Mouse (Mus musculus): Measurements from ENCODE around the gene Olfr472. TPM values are rescaled to one million over a fixed set of nuclear protein-coding genes. Genes with fewer than 3 reads are reported as not detected.
"Not testable (repeated sequence)": the region's sequence is repeated elsewhere in the genome, so short reads cannot be mapped to it uniquely, and the experiment has no call there.

Olfr472 gene
- not detected in 2 replicates for polyA plus RNA-seq (2012; ENCODE audit: insufficient read depth, insufficient read length, missing spikeins)

- no peak within 1 kb of the TSS for H3K27ac ChIP-seq (replicated peaks; ENCODE audit: low read depth, low read length)
- no peaks in the 10 kb centered on the region for H3K4me1 ChIP-seq (ENCODE audit: control insufficient read depth, insufficient read depth, insufficient read length, low read length)
- H3K4me3 ChIP-seq (ENCODE audit: insufficient read depth, low read depth, low read length), result no peak within 1 kb of the TSS
Observed at GRCm38 (mm10) chr7:107897602-107898001, at the start of gene Olfr472. TSS of gene Olfr472 (plus strand) at chr7:107897902.

GRCm38 (mm10) chr7:107930146-107930545 lies 32.4 kb downstream of the Olfr472 start, which contains the start of gene Olfr473:
TSS of gene Olfr473 (plus strand) at chr7:107930446.
- no peaks in the 10 kb centered on the region for H3K4me1 ChIP-seq (ENCODE audit: control insufficient read depth, insufficient read depth, insufficient read length, low read length)
- H3K27ac ChIP-seq (replicated peaks; ENCODE audit: low read depth, low read length), result no peak within 1 kb of the TSS

DNA sequence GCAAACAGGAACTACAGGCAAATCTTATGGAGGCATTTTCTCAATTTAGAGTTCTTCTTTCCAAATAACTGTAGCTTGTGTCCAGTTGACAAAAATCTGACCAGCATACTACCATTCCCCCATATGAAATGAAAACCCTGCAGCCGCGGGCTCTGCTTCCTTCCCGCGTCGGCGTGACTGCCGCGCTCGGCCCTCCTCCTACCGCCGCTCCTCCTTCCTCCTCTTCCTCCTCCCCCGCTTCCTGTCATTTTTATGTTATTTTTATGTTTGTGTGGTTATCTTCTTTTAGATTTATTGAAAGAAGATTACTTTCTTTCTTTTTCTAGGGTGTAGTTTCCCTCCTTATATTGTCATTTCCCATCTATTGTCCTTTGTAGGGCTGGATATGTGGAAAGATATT lies 54.8 kb downstream of the Olfr472 start:
- not testable (repeated sequence) for H3K27ac ChIP-seq (replicated peaks; ENCODE audit: low read depth, low read length); H3K4me3 ChIP-seq (ENCODE audit: insufficient read depth, low read depth, low read length); H3K4me1 ChIP-seq (ENCODE audit: control insufficient read depth, insufficient read depth, insufficient read length, low read length)

More at GRCm38 (mm10) chr7:107930146-107930545, 32.4 kb downstream of the Olfr472 start, which contains the start of gene Olfr473:
- no peak within 1 kb of the TSS for H3K4me3 ChIP-seq (ENCODE audit: insufficient read depth, low read depth, low read length)

DNA sequence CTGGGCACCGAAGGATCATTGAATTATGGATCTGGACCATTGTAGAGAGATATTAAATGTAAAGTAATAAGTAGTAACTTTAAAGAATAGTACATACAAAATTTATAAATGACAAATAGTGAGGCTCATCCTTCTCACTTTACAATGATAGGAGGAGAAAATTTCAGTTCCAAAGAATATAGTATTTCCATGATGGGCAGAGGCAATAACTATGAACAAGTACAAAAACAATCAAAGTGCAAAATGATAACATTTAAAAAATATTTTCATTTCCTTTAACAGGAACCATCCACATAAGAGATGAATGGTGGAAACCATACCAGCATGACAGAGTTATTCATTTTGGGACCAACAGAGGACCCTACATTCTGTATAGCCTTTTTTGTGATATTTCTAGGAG lies 56.6 kb downstream of the Olfr472 start, which contains the start of gene Olfr474:
Olfr474 (plus strand) TSS at position 301 of the 400 bp plus-strand sequence.
- no peaks in the 10 kb centered on the region for H3K4me1 ChIP-seq (ENCODE audit: control insufficient read depth, insufficient read depth, insufficient read length, low read length)
- H3K27ac ChIP-seq (replicated peaks; ENCODE audit: low read depth, low read length), result no peak within 1 kb of the TSS
- H3K4me3 ChIP-seq (ENCODE audit: insufficient read depth, low read depth, low read length), result no peak within 1 kb of the TSS

Other genes starting within 250 kb of the Olfr472 start
- not detected in 2 replicates for gene Cyb5r2, start 139.9 kb upstream of the Olfr472 start, polyA plus RNA-seq (2012; ENCODE audit: insufficient read depth, insufficient read length, missing spikeins)
- not detected in 2 replicates for gene Ovch2, start 96.7 kb upstream of the Olfr472 start, polyA plus RNA-seq (2012; ENCODE audit: insufficient read depth, insufficient read length, missing spikeins)
- gene Olfr467, start 85.6 kb upstream of the Olfr472 start, polyA plus RNA-seq (2012; ENCODE audit: insufficient read depth, insufficient read length, missing spikeins), result not detected in 2 replicates
- gene Olfr469, start 72.4 kb upstream of the Olfr472 start, polyA plus RNA-seq (2012; ENCODE audit: insufficient read depth, insufficient read length, missing spikeins), result not detected in 2 replicates
- gene Olfr470, start 50.4 kb upstream of the Olfr472 start, polyA plus RNA-seq (2012; ENCODE audit: insufficient read depth, insufficient read length, missing spikeins), result not detected in 2 replicates
- not detected in 2 replicates for gene Olfr473, start 32.5 kb downstream of the Olfr472 start, polyA plus RNA-seq (2012; ENCODE audit: insufficient read depth, insufficient read length, missing spikeins)
- not detected in 2 replicates for gene Olfr474, start 56.7 kb downstream of the Olfr472 start, polyA plus RNA-seq (2012; ENCODE audit: insufficient read depth, insufficient read length, missing spikeins)
- not detected in 2 replicates for gene Olfr476, start 66.9 kb downstream of the Olfr472 start, polyA plus RNA-seq (2012; ENCODE audit: insufficient read depth, insufficient read length, missing spikeins)
- gene Olfr477, start 88.8 kb downstream of the Olfr472 start, polyA plus RNA-seq (2012; ENCODE audit: insufficient read depth, insufficient read length, missing spikeins), result not detected in 2 replicates
- not detected in 2 replicates for gene Olfr478, start 136.1 kb downstream of the Olfr472 start, polyA plus RNA-seq (2012; ENCODE audit: insufficient read depth, insufficient read length, missing spikeins)
- not detected in 2 replicates for gene Olfr479, start 152.8 kb downstream of the Olfr472 start, polyA plus RNA-seq (2012; ENCODE audit: insufficient read depth, insufficient read length, missing spikeins)
- gene Olfr480, start 169.4 kb downstream of the Olfr472 start, polyA plus RNA-seq (2012; ENCODE audit: insufficient read depth, insufficient read length, missing spikeins), result not detected in 2 replicates
- gene Olfr481, start 182.0 kb downstream of the Olfr472 start, polyA plus RNA-seq (2012; ENCODE audit: insufficient read depth, insufficient read length, missing spikeins), result not detected in 2 replicates
- gene Olfr482, start 199.7 kb downstream of the Olfr472 start, polyA plus RNA-seq (2012; ENCODE audit: insufficient read depth, insufficient read length, missing spikeins), result not detected in 2 replicates
- gene Olfr483, start 202.9 kb downstream of the Olfr472 start, polyA plus RNA-seq (2012; ENCODE audit: insufficient read depth, insufficient read length, missing spikeins), result not detected in 2 replicates
- gene Olfr484, start 229.5 kb downstream of the Olfr472 start, polyA plus RNA-seq (2012; ENCODE audit: insufficient read depth, insufficient read length, missing spikeins), result not detected in 2 replicates